Mouse (Mus musculus) kidney, adult 2 months (tissue): ENCODE measurements at regions not wholly inside any gene's neighbourhood (a gene's known extent, or its start where the extent isn't known, plus 50 kb on each side); places are given as distances from the start of the nearest gene placed in this dataset.

Experiments
- CTCF ChIP-seq: fragments of 200-500 bp; conservative IDR thresholded peaks from 2 replicates; pipeline ENCODE4 v1.5.1; 2011; ENCODE audit warnings: low read depth, mild to moderate bottlenecking, control low read depth, low read length, moderate library complexity, mixed read lengths; ENCODE audit not compliant: insufficient read depth, insufficient read length
- POLR2A ChIP-seq: fragments of 200-500 bp; IDR thresholded peaks from one replicate; pipeline ENCODE4 v1.6.1; 2011; ENCODE audit warnings: low read depth, low read length, control low read depth

DNA sequence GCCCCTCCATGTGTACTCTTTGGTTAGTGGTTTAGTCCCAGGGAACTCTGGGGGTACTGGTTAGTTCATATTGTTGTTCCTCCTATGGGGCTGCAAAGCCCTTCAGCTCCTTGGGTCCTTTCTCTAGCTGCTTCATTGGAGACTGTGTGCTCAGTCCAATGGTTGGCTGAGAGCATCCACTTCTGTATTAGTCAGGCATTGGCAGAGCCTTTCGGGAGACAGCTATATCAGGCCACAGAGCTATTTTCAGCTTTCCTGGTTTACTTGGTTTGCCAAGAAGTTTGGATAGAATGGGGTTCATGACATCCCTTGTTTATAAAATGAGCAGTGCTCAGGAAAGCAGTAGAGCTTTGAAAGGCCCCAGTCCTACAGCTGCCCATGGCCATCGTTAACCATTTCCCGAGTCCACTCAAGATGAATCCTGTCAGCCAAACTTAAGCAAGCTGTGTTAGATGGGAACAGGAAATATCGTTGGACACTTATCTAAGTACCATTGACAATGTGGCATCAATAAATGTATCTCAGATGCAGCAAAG, 126.7 kb upstream of the Tdrd3 start:
- TF ChIP-seq CTCF (no peak), POLR2A (no peak)
